Mouse (Mus musculus) cerebellum, adult 11 months (tissue): ENCODE measurements around the gene Afg3l1.
"Not testable (repeated sequence)": the region's sequence is repeated elsewhere in the genome, so short reads cannot be mapped to it uniquely, and the experiment has no call there.

Experiments used
- DNase-seq: peaks from one replicate; pipeline ENCODE4 v3.0.0; 2022

Gene Afg3l1

DNA sequence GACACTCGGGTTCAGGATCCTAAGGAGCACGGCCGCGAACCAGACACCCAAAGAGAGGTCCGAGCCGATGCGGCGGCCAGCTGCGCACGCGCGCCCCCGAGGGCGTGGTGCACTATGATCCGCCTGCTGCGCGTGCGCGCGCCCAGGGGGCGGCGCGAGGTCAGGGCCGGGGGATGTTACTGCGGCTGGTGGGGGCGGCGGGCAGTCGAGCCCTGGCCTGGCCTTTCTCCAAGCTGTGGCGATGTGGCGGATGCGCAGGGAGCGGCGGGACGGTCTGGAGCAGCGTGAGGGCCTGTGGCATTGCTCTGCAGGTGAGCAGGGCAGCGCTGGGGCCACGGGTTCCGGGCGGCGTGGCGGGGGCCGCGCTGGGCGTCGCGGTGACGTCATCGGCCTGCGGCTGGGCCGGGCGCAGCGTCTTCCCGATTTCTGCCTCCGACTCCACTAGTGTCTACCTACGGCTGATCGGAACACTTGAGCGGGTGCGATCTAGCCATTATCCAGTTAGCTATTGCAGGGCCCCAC lies at the start of gene Afg3l1:
Gene Afg3l1 (plus strand): TSS at position 167 of the 522 bp plus-strand sequence.
- DNase-seq, result peak; percentile 96

DNA sequence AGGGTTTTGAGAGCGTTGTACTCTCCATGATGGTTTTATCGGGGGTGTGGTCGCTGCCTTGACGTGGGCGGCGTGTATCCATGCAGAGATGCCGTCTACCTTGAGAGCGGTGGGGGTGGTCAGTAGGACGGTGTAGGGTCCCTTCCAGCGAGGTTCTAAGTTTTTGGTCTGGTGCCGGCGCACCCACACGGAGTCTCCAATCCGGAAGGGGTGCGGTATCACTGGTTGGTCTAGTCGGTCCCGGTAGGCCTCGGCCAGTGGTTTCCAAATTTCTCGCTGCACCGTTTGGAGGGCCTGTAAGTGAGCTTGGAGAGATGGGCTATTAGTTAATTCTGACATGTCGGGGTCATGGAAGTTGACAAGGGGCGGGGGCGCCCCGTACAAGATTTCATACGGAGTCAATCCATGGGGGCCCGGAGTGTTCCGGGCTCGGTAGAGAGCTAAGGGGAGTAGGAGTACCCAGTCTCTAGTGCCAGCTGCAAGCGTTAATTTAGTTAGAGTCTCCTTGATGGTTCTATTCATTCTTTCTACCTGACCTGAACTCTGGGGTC lies 49.3 kb upstream of the Afg3l1 start:
- no peak for DNase-seq

DNA sequence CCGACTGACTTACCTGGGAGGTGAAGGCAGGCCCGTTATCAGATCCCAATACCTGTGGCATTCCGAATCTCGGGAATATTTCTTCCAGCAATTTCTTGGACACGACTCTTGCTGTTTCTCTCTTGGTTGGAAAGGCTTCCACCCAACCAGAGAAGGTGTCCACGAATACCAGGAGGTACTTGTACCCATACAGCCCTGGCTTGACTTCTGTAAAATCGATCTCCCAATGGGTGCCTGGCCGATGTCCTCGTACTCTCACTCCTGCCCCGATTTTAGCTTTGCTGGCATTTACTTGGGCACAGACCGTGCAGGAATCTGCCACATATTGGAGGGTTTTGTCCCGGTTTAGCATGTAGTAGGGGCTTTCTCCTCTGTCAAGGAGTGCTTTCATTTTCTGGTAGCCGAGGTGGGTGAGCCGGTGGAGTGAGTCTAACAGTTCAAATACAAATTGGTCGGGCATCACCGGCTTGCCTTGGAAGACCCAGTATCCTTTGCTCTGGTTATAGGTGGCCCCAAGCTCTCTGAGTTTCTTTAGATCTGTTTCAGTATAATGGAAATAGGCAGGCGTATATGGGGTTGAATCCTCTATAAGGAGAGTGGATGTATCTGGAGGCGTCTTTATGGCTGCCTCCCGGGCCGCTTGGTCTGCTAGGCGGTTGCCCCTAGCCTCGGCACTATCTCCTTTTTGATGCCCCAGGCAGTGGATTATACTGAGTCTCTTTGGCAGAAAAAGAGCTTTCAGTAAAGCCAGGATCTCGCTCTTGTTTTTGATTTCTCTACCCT lies 48.6 kb upstream of the Afg3l1 start:
- no peak for DNase-seq

DNA sequence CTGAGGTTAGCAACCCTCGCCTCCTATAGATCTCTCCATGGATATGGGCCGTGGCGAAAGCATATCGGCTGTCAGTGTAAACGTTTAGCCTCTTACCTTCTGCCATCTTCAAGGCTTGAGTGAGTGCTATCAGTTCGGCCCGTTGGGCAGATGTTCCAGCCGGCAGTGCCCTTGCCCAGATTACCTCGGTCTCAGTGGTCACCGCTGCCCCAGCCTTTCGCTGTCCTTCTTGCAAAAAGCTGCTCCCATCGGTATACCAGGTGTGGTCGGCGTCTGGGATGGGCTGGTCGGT lies 48.0 kb upstream of the Afg3l1 start:
- not testable (repeated sequence) for DNase-seq

DNA sequence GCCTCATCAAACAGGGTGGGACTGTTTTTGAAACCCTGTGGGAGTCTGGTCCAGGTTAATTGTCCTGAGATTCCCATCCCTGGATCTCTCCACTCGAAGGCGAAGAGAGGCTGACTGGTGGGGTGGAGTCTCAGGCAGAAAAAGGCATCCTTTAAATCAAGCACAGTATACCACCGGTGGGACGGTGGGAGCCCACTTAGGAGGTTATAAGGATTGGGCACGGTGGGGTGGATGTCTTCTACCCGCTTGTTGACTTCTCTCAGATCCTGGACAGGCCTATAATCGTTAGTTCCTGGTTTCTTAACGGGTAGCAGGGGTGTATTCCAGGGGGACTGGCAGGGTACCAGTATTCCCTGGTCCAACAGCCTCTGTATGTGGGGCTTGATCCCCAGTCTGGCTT lies 46.8 kb upstream of the Afg3l1 start:
- DNase-seq, result not testable (repeated sequence)

DNA sequence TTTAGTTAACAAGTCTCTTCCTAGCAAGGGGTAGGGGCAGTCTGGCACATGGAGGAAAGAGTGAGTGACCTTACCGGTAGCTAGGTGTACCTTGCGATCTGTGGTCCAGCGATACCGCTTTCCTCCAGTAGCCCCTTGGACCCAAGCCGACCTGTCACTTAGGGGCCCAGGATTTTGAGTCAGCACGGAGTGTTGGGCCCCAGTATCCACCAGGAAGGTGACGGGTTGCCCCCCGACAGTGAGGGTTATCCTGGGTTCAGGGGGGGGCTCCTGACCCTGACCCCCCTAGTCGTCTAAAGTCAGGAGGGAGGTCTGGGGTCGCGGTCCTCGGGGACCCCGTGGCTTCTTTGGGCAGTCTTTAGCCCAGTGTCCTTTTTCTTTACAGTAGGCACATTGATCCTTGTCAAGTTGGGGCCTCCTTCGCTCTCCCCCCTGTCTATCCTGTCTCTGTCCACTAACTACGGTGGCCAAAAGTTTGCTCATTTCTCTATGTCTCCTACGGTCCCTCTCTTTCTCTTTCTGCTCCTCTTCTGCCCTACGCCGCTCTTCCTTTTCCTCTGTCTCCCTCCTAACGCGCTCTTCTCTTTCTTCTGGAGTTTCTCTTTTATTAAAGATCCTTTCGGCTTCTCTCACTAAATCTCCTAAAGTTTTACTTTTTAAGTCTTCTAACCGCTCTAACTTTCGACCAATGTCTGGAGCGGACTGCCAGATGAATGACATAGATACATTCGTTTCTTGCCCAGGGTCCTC lies 45.9 kb upstream of the Afg3l1 start:
- DNase-seq, result no peak

DNA sequence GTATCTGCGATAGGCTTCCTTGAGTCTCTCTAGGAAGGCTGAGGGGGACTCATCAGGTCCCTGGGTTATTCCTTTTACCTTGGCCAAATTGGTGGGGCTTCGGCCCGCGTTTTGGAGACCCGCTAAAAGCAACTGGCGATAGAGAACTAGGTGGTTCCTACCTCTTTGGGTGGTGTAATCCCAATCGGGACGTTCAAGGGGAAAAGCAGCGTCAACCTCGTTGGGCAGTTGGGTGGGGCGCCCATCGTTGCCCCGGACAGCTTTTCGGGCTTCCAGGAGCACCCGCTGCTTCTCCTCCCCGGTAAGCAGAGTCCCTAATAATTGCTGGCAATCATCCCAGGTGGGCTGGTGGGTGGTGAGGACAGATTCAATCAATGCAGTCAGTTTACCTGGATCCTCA lies 45.3 kb upstream of the Afg3l1 start:
- DNase-seq, result no peak

DNA sequence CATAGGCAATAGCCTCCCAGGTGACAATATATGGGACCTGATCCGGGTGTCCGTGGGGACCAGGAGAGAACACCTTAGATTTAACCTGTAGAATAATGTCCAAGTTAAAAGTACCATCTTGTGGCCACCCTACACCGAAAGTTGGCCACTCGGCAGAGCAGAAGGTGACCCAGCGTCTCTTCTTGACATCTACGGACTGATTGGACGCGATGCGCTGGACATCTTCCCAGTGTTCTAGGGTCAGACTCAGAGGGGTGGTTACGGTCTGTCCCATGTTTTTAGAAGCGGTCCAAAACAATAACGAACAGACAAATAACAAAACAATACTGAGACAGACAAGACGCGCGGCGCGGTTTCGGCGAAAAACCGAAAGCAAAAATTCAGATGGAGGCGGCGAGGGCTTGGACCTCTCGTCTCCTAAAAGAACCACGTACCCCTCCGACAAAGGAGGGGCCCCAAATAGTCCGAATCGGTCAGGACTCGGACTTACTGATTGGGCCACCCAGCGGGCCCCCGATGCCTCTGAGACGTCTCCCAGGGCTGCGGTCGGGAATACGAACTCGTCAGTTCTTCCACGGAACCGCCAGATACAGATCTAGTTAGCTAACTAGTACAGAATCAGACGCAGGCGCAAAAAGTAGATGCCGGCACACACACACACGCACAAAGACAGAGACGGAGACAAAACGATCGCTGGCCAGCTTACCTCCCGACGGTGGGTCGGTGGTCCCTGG lies 44.3 kb upstream of the Afg3l1 start:
- not testable (repeated sequence) for DNase-seq

DNA sequence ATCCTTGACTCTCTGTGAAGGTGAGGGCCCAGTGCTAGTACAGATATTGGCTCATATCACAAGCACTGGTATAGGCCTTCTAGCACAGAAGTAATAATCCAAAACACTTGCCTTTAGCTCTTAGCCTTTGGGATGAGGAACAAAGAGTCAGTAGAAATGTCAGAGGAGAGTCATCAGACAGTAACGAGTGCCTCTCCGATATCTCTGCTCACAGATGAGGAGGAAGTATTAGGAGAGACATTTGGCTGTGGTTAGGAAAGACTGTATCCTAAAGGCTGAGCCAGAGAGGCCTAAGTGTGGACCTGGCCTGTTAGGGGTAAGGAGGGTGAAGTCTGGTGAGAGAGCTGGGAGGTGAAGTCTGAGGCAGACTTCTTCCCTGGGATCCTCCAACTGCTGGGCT lies 35.9 kb upstream of the Afg3l1 start:
- DNase-seq, result no peak

DNA sequence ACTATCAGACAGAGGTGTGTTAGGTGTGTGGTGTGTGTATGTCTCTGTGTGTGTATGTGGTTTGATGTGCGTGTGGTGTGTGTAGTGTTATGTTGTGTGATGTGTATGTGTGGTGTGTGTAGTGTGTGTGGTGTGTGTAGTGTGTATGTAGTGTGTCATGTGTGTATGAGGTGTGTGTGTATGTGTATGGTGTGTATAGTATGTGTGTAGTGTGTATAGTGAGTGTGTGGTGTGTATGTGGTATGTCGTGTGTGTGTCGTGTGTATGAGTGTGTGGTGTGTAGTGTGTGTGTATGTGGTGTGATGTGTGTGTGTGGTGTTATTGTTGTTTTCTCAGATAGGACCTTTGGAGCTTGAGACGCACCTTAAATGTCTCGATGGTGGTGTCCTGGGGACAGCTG lies 35.4 kb upstream of the Afg3l1 start:
- no peak for DNase-seq

DNA sequence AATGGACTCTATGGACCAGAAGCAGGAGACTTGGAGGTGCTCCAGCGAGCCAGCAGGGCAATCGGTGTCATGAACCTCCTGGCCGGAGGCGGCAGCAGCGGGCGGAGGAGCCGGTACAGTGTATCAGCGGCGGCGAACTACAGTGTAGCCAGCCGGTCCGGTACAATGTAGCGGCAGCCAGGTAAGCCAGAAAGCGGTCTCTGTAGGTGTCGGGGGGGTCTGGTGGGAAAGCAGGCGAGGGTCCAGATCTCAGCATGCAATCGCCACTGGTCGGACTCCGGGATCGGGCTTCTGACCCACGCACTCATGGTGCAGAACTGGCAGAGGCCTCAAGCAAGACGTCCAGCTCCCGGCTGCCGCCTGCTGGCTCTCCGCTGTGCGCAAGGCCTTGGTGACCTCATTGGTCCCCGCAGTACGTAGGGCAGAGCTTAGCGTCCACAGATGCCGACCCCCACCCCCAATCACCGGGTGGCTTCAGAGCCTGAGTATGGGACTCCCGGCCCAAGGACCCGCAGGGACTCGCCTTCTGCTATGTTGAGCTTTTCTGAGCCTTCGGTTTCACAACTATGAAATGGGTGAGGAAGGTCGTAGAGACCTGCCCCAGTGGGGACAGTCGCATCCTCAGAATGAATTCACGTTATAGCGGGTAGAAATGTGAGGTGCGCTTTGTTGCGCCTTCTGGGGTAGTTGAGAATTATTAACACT lies 34.7 kb upstream of the Afg3l1 start:
- peak; percentile 96 for DNase-seq

DNA sequence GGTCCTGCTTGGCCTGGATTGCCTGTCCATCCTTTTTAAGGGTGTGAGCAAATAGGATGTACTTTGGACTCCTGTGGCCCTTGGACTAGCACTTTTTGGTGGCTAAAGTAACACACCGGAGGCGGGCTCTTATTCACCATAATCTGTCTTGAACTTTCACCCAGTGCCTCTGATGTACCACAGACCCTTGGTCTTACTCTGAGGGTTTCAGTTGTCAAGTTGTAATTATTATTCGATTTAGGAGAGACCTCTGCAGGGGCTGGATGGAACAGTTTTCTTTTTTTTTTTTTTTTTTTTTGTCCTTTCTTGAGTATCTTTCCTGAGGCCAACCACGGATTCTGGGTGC lies 34.2 kb upstream of the Afg3l1 start:
- no peak for DNase-seq

DNA sequence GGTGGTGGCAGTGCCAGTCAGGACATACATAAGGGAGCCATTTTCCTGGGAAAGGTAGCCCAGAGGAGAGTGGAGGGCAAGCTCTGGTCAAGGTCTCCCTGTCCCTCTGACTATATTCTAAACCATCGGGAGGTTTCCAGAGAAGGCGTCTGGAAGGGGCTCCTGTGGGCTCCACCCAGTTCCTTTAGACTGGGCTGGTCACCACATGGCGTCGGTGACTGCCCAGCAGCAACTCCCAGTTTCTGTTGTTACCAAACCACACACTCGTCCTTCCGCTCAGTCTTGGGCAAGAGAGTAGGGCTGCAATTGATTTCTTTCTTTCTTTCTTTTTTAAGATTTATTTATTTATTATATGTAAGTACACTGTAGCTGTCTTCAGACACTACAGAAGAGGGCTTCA lies 33.6 kb upstream of the Afg3l1 start:
- DNase-seq, result no peak

DNA sequence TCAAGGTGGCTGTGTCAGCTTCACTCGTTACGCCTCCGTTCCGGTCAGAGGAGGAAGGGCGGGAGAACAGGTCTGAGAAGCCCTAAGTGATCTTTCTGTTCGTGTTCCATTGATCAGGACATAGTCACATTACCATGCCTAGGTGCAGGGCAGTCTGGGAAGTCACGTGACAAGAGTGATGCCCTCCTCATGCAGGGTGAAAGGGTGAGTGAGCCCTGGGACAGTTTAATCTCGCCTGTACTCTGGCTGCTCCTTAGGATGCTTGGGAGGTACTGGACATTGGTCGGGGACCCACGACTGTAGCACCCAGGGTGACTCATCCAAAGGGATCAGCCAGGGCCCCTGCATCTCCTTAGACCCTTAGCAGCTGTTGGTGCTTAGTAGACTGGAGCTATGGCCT lies 31.7 kb upstream of the Afg3l1 start:
- no peak for DNase-seq

DNA sequence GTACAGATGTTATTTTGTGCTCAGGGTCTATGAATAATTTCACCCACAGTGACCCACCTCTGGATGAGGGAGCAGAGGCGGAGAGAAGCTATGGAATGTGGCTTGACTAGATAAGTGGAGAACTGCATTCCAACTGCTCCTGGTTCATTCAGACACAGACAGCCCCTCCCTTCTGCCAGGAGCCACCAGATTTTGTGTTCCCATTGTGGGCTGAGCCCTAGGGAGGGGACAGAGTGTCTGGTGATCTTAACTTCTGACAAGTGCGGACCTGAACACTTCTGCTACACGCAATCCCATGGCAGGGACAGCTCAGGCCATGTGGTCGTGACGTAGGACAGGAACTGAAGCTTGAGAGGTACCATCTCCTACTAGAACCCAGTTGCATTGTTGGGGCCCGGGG lies 30.9 kb upstream of the Afg3l1 start:
- no peak for DNase-seq

DNA sequence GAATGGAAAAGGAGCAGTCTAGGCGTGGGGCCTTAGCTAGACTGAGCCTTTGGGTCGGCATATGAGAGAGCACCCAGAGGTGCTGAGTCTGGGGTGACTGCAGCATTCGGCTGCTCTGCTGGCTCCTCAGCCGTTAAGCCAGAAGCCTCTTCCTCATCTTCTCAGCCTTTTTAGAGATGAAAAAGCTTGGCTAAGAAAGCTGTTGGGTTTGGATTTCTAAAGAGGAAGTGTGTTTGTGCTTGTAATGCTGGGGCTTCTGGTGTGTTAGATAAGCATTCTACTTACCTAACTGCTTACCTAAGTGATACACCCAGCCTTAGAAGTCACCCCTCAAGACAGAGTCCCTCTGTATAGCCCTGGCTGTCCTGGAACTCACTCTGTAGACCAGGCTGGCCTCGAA lies 26.9 kb upstream of the Afg3l1 start:
- no peak for DNase-seq

DNA sequence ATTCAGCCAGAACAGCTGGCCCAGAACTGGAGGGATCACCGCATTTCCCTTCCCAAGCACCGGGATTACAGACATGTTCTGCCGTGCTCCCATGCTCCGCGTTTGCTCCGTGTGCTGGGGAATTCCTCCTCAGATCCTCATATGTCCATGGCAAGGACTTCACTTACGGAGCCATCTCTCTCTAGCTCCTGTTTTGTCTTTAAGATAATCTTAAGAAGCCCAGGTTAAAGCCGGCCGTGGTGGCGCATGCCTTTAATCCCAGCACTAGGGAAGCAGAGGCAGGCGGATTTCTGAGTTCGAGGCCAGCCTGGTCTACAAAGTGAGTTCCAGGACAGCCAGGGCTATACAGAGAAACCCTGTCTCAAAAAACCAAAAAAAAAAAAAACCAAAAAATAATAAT lies 26.0 kb upstream of the Afg3l1 start:
- not testable (repeated sequence) for DNase-seq

DNA sequence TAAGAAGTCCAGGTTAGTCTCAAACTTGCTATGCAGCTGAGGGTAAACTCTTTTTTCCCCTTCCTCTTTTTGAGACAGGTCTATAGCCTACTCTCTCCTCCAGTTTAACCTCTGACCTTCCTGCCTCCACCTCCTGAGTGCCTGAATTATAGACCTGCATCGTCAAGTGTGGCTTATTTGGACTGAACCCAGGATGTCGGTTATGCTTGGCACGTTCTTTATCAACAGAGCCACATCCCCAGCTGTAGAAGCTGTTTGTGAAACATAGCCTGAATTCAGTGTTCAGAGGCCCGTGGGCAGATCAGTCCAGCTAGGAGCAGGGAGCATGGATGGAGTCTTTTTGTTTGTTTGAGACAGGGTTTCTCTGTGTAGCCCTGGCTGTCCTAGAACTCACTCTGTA lies 25.6 kb upstream of the Afg3l1 start:
- no peak for DNase-seq

DNA sequence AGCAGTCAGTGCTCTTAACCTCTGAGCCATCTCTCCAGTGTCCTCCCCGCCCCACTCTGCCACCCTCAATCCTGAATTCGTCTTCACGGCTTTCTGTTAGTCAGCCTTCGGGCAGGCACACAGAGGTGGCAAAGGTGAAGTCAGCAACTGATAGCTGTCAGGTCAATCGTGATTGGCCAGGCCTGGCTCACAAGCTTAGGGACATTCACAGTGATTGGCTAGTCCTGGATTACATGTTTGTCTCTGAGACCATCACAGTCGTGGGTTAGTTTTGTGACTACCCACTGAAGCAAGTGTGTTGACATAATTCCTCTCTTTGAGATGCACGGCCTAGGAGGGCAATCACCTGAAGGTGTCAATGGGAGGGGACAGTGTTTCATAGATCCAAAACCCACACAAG lies 24.4 kb upstream of the Afg3l1 start:
- DNase-seq, result no peak

DNA sequence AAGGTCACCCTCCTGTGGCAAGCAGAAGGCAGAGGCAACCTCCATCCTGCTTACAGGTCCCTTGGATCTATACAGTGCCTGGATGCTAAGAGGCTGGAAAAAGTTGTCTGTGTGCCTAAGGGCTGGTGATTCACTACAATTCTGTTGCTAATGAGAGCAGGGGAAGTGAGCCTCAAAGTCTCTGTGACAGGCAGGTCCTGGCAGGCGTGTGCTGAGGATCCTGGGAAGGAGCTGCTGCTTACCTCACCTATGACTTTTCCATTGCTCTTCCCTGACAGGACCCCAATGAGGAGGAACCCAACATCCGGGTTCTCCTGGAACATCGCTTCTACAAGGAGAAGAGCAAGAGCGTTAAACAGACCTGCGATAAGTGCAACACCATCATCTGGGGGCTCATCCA lies 23.8 kb upstream of the Afg3l1 start:
- no peak for DNase-seq

DNA sequence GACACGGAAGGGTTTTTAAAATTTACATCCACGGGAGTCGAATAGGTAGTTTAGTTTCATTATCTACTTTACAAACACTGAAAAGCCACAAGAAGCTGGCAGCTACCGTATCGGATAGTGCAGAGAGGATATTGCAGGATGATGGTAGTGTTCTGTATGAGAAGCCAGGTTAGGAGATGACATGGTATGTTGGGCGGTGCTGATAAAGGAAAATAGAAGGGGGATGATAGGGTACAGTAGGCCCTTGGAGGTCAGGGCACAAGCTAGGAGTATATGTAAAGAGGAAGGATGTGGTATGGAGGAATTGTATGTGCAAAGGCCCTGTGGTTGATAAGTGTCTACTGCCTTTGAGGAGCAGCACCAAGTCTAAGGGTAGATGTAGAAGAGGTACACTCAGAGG lies 23.1 kb upstream of the Afg3l1 start:
- DNase-seq, result no peak

DNA sequence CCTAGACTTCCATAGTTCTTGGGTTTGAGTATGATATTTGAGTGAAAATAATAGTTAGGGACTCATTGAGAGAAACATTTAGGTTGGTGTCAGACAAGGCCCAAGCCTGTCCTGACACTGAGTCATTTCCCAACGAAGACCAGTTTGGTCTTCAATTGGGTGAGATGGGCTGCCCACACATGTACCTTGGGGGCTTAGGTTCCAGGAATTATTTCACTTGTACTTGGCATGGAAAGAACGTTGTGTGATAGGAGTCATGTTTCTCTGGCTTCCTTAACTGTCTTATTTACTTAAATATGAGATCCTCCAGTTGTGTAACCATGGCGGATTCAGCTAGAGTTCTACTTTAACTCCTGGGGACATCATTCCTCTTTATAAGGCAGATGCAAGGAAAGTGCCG lies 14.1 kb upstream of the Afg3l1 start:
- no peak for DNase-seq

DNA sequence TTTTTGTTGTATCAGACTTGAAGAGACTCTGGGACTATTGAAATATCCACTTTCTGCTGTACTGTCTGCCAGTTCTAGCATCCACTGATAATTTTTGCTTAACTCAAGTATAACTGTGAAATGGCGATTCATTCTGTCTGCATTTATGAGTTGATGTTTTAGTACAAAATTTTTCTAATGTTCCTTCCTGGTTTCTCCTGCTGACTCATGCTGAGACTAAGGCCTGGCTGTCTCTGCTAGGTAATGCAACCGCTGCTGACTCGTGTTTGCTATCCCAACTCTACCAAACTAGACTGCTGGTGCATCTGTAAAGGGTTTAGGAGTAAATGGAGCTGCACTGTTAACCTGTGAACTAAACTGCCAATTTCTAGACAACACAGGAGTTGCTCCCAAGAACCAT lies 10.2 kb upstream of the Afg3l1 start:
- no peak for DNase-seq
